Mouse (Mus musculus): Measurements from ENCODE around the gene Tbata.

Tbata gene

DNA sequence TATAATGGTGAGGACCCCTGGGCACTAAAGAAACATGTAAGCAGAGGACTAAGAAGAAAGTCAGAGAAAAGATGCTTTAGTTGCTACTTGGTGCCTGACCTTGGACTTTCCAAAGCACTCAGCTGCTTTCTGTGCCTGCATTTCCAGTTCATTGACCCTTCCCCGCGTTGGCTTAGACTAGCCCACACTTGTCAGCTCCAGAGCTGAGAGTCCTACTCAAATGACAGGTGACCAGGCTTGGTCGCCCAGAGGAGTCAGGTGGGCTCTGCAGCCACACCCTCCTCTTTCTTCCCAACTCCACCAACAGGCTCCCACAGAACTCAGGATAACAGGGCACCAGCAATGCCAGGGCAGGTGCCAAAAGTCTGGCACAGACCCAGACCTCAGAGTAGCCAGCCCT lies 9.4 kb upstream of the Tbata start:
- DNase-seq (ENCODE audit: low spot score in 2 of 2) = peak in 1 of 2 experiments; percentile 33

DNA sequence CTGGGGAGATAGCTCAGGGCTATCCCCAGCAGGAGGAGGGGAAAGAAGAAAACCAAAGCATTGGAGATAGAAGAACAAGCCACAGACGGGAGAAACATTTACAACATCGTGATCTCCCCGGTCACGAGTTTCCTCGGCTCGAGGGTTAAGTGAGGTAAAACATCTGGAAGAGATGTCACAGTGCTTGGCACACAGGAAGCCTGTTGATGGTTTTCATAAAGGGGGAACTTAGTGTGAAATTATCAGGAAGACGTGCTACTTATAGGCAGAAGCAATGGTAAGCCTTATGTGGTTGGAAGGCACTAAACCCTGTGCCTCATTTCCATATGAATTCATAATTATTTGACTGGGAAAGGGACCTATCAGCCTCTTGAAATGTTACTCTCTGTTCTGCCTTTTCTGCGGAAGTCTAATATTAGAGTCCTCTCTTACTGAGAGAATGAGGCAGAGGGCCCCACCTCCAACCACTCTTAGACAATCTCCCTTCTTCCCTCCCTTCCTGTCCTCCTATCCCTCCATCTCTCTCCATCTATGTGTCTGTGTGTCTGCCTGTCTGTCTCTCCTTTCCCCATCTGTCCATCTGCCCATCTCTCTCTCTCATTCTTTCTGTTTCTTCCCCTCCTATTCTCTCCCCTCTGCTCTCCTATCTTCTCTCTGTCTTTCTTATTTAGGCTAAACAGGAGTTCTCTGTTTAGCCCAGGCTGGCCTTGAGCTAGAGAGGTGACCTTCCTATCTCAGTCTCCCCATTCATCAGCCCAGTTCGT lies 4.2 kb upstream of the Tbata start:
- no peak for DNase-seq (ENCODE audit: low spot score in 2 of 2)

DNA sequence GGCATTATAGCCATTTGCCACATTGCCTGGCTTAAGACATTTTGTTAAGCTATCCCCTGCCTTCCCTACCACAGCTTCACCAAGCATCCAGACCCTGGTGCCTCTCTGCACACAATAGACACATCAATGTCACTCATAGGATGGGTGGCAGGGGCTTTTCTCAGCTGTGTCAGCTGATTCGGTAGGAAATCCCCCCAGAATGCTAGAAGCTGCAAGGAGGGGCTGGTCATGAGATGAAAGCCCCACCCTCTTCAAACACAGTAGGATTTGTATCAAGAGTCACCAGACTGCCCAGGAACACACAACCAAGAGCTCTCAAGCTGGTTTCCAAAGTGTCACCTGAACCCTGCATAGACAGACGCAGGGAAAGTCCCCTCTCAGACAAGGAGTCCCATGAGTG lies 3.4 kb upstream of the Tbata start:
- DNase-seq (ENCODE audit: low spot score in 2 of 2) = no peak

DNA sequence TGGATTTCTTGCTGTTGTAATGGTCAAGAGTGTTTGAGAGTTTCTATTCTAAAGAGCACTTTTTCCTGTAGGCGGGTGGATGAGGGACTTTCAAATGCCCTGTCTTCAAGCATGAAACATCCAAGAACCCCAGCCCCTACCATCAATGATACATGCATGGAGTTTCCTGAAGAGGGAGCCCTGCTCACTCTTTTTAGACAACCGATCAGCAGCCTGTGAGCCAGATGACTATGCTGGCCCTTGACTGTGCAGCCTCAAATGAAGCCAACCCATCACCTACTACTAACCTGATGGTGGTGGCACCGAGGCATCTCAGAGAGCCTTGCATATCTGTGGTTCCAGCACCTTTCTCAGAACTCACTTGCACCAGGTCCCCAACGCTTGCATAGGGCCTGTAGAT lies 742 bp downstream of the Tbata start:
- no peak for DNase-seq (ENCODE audit: low spot score in 2 of 2)

GRCm38 (mm10) chr10:61174711-61175441 lies 3.1 kb downstream of the Tbata start:
- no peak for DNase-seq (ENCODE audit: low spot score in 2 of 2)

DNA sequence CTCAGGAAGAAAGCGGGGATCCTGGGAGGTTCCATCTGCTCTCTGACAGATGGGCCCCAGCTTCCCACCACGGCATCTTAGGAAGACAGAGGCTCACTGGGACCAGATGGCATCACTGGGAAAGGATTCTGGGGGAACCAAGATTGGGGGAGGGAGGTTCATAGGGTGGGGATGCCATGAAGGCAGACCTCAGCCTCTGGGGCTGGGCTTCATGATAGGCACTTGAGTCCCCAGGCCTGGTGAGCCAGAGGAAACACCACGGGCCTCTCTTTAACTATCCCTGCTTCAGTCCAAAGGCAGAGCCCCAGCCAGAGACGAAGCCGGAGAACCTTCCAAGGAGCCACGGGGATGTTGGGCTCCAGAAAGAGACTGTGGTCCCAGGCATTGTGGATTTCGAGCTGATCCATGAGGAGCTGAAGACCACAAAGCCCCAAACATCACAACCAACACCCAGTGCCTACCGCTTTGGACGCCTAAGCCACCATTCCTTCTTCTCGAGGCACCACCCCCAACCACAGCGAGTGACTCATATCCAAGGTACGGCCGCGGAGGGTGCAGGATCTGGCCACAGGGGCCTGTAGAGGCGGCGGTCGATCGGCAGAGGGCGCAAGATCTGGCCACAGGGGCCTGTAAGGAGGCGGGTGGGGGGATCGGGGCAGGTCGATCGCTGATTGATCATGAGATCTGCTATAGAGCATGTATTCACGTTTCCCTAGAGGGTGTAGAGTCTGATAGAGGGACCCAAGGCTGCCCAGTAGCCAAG lies 3.9 kb downstream of the Tbata start:
- no peak for DNase-seq (ENCODE audit: low spot score in 2 of 2)

DNA sequence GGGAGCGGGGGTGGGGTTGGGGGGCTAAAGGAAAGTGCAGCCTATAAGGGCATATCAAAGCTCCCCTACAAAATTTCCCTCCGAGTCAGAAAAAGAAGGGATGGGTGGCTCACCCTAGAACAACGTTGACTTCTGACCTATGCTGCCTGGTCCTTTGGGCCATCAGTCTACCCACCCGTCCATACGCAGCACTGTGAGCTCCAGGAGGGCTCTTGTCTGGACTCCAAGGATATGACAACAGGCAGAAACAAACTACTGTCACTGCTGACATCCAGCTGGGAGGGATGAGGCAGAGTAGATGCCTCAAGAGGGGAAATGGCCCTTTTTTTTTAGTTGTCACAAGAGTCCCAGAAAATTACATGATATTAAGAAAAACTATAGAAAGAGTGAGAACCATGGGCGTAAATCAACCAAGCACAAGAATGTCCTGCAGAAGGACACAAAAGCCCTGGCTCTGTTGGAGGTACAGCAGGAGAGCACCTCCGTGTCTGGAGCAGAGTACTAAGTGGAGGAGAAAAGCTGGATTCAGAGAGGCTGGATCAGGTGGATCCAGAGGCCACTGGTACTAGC lies 4.6 kb downstream of the Tbata start:
- DNase-seq (ENCODE audit: low spot score in 2 of 2) = no peak

- no peak for DNase-seq (ENCODE audit: low spot score in 2 of 2)
These were observed 6.0 kb downstream of the Tbata start for GRCm38 (mm10) chr10:61177751-61178150.

DNA sequence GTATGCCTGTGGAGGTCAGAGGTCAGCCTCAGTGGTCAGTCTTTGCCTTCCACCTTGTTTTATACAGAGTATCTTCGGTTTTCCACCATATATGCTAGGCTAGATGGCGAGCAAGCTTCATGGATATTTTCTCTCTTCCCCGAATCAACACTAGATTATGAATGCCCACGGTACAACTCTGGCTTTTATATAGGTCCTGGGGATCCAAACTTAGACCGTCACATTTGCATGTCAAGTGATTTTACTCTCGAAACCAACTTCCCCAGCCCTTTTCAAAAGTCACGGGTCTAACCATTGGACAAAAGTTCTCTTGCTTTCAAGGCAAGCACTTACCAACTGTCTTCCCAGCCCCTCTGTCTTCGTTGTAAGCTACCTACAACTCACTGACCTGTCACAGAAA lies 6.9 kb downstream of the Tbata start:
- no peak for DNase-seq (ENCODE audit: low spot score in 2 of 2)

- no peak for DNase-seq (ENCODE audit: low spot score in 2 of 2)
These were observed 8.2 kb downstream of the Tbata start for GRCm38 (mm10) chr10:61179927-61180326.

GRCm38 (mm10) chr10:61187001-61187400 lies 15.2 kb downstream of the Tbata start:
- no peak for DNase-seq (ENCODE audit: low spot score in 2 of 2)

- no peak for DNase-seq (ENCODE audit: low spot score in 2 of 2)
These were observed 16.3 kb downstream of the Tbata start for GRCm38 (mm10) chr10:61188010-61188409.

DNA sequence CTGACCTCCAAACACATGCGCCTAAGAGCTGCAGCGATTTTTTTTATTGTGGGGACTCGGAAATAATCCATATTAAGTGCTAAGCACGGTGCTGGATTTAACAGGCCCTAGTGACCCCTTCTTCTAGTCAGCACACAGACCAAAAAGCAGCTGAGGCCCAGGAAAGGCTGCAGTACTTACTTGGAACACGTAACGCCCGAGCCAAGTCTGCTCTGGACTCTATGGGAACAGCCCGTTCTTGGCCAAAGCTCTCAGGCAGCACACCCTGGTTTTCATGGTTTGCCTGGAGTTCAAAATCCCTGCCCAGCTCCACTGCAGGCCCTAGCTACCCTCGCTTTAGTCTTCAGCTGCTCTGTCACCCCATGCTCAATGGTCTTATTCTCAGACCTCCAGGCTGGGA lies 22.9 kb downstream of the Tbata start:
- no peak for DNase-seq (ENCODE audit: low spot score in 2 of 2)

DNA sequence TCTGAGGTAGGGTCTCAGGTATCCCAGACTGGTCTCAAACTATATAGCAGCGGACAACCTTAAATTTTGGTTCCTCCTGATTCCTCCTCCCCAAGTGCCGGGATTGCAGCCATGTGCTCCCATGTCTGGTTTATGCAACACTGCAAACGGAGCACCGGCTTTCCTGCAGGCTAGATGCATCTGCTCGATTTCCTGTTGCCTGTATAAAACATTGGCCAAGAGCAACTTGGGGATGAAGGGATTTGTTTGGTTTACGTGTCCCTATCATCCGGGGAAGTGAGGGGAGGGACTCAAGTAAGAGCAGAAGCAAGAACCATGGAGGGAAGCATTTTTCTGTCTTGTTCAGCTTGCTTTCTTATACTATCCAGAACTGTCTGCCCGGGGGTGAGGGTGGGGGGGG lies 23.5 kb downstream of the Tbata start:
- no peak for DNase-seq (ENCODE audit: low spot score in 2 of 2)

GRCm38 (mm10) chr10:61195718-61196291 lies 24.1 kb downstream of the Tbata start:
- DNase-seq (ENCODE audit: low spot score in 2 of 2) = no peak

DNA sequence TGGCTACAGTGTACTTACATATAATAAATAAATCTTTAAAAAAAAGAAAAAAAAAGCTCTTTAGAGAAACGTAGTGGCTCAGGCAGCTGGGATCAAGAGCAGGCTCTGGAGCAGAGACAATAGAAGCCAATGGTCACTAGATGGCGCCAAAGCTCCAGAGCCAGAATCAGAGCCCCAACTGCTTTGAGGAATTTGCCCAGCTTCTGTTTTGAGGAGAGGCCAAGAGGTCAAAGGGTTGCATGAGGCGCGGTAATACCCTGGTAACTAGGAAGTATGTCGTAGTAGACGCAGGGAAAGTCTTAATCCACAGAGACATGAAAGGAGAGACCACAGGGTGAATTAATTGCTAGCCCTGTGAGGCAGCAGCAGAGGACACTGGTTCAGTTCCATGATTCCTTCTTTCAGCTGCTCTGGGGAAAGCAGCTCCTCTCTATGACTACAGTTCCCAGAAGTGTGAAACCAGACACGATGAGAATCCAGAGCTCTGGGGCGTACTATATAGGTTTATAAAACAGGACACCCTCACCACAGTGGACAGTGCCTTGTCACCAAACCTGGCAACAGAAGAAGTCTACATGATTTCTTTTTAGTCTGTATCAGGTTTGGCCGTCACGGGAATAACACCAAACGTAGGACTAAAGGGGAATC lies 27.9 kb downstream of the Tbata start:
- peak; percentile 63 to 75 for DNase-seq (ENCODE audit: low spot score in 2 of 2)

DNA sequence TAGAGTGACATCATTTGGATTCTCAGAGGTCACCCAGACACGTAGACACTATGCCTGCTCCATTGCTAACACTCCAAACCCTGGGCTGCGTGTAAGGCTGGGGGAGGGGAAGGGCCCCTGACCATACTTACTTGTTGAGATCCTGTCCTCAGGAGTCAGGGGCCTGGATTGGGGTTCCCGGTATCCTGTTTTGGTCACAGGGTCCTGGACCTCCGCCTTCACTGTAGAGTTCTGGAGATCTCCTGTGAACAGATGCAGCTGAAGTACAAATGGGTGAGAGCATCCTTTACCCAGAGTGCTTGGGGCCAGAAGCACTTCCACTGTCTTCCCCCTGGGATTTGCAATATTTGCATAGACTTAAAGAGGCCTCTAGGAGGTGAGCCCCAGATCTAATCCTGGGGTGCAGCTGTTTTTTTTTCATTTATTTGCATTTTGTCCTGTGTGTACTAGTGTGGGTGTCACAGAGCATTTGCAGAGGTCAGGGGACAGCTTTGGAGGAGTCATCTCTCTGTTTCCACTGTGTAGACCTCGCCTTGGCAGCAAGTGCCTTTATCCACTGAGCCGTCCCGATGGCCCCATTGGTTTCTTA lies 28.6 kb downstream of the Tbata start:
- no peak for DNase-seq (ENCODE audit: low spot score in 2 of 2)

- no peak for DNase-seq (ENCODE audit: low spot score in 2 of 2)
These were observed 29.2 kb downstream of the Tbata start for GRCm38 (mm10) chr10:61200998-61201397.

DNA sequence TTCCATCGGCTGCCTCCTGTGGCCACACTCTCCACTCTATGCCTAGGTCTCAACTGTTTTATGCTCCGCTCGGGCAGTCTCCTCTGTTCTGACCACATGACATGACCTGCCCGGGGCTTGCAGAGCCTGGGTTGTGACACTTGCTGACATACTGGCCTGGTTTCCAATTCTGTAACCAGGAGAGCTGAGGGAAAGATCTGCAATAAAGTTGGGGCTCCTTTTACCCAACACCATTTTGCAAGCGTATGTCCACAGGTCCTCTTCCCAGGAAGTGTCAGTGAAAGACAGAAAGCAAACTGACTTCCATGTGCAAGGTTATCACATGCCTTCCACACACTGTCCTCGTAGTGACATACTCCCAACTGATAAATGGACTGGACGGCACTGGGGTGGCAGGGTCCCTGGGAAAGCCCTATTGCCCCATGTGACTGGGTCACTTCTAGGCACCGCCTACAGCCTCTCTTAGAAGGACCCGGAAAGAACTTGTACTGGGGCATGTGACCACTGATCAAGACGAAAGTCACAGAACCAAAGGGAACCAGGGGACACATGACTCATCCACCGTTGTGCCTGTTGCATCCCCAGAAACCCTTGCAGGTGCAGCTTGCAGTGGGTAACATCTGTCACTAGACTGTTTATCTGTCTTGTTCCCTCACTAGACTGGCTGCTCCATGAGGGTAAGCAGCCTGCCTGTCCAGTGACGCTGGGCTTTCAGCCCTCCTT lies 30.0 kb downstream of the Tbata start:
- no peak for DNase-seq (ENCODE audit: low spot score in 2 of 2)

DNA sequence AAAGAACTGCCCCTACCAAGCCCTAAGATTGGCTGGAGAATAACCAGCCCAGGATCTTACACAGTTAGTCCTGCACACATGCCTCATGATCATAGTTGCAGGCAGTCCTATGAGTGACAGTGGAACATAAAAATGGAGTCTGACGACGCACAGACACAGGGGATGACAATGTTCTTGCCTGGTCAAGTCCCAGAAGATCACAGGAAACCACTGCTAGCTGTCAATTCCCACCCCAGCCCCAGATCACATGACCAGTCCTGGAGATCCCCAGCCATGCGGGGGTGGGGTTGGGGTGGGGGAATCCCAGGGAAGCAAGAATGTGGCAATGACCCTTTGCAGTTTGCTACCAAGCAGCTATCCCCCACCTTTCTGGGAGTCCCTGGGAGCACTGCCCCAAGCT lies 32.2 kb downstream of the Tbata start:
- no peak for DNase-seq (ENCODE audit: low spot score in 2 of 2)
